Mouse (Mus musculus): Measurements from ENCODE around the gene Gm13304. TPM values are rescaled to one million over a fixed set of nuclear protein-coding genes. Genes with fewer than 3 reads are reported as not detected.

Gene Gm13304
- total RNA-seq (2023): not detected

GRCm38 (mm10) chr4:42114517-42114916, at the start of gene Gm13304:
Gene Gm13304, plus strand, starts transcription at chr4:42114817.

DNA sequence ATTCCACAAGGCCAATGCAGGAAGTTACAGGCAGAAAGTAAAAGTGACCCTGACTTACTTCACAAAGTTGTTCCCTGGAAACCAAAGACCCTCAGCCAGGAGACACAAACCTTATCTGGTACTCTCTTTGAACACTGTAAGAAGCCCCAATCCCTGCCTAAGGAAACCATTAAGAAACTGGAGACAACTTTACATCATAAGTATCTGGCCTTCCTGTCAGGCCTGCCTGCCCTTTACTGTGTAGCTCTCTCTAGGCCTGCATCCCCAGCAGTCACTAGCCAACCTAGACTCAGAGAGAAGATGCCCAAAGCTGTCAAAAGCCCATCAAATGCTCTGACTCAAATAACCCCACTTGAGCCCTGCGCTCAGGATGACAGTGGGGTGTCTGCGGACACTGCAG, 23.7 kb upstream of the Gm13304 start, which contains the start of gene Gm3893:
Gm3893 (plus strand) TSS at position 301 of the 400 bp plus-strand sequence.

DNA sequence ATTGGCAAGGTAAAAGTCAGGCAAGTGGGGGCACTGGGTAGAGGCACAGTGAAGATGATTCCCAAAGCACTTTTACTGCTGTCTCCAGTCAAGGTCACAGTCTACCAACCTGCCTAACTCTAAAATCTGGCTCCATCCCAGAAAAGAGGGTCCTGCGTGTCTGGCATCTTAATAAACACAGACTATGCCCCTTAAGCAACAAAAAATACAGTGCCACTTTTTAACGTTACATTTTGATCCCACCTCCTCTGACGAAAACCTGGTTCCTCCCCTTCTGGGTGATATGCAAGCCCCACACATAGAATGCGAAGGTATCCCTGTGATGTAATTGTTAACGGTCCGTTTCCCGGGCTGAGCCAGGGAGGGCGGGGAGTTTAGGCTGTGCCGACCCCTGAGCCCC, 38.5 kb downstream of the Gm13304 start, which contains the start of gene Gm13306:
Gm13306 (plus strand) TSS at position 301 of the 400 bp plus-strand sequence.

Other genes with a start within 250 kb of the Gm13304 start
- not detected for gene Gm21541, start 211.2 kb upstream of the Gm13304 start, total RNA-seq (2023)
- gene Gm20878, start 173.2 kb upstream of the Gm13304 start, total RNA-seq (2023): 2.1 TPM
- gene Fam205a4, start 148.8 kb upstream of the Gm13304 start, total RNA-seq (2023): not detected
- gene Gm21093, start 80.1 kb upstream of the Gm13304 start, total RNA-seq (2023): not detected
- not detected for gene Gm3893, start 23.6 kb upstream of the Gm13304 start, total RNA-seq (2023)
- gene Gm13306, start 38.6 kb downstream of the Gm13304 start, total RNA-seq (2023): not detected
- gene Gm13305, start 53.8 kb downstream of the Gm13304 start, total RNA-seq (2023): not detected
- not detected for gene Gm10600, start 125.8 kb downstream of the Gm13304 start, total RNA-seq (2023)
- not detected for gene Ccl21b, start 140.9 kb downstream of the Gm13304 start, total RNA-seq (2023)
- gene Gm21953, start 179.4 kb downstream of the Gm13304 start, total RNA-seq (2023): not detected
- not detected for gene Fam205a3, start 203.5 kb downstream of the Gm13304 start, total RNA-seq (2023)